Mouse (Mus musculus) liver, postnatal 0 days (tissue): Measurements from ENCODE around the gene Cmtm7. TPM values are rescaled to one million over a fixed set of nuclear protein-coding genes. Genes with fewer than 3 reads are reported as not detected.
A peak's percentile ranks its signal among the peaks of the same experiment; 100 is the strongest.

Experiments used
- ATAC-seq: fragments of 200-750 bp; cut with Nextera tagmentation; 2 replicates; pipeline ENCODE4 v1.8.0; 2017; ENCODE audit warnings: mild to moderate bottlenecking, moderate library complexity
- DNase-seq: peaks from one replicate; pipeline ENCODE4 v3.0.0-alpha.2; 2016
- H3K27ac ChIP-seq: fragments of 300-500 bp; sonication (generic); 2 replicates; pipeline ENCODE4 v1.5.1; 2014; ENCODE audit warnings: antibody characterized with exemption, moderate library complexity, mild to moderate bottlenecking, low read depth
- H3K27me3 ChIP-seq: fragments of 300-500 bp; sonication (generic); 2 replicates; pipeline ENCODE4 v1.6.1; 2014; ENCODE audit warnings: low read length, control low read depth, mixed read lengths; ENCODE audit not compliant: insufficient read depth
- H3K36me3 ChIP-seq: fragments of 300-500 bp; sonication (generic); replicated peaks from 2 replicates; pipeline ENCODE4 v1.6.1; 2014; ENCODE audit warnings: mild to moderate bottlenecking, control low read depth, low read length, moderate library complexity, mixed read lengths; ENCODE audit not compliant: insufficient read depth
- H3K4me1 ChIP-seq: fragments of 300-500 bp; sonication (generic); 2 replicates; pipeline ENCODE4 v1.6.1; 2014; ENCODE audit warnings: antibody characterized with exemption, mild to moderate bottlenecking, control low read depth; ENCODE audit not compliant: insufficient read depth
- H3K4me2 ChIP-seq: fragments of 300-500 bp; sonication (generic); 2 replicates; pipeline ENCODE4 v1.6.1; 2014; ENCODE audit warnings: low read depth, mild to moderate bottlenecking, low read length, moderate library complexity, mixed read lengths
- H3K4me3 ChIP-seq: fragments of 300-500 bp; sonication (generic); 2 replicates; pipeline ENCODE4 v1.5.1; 2014; ENCODE audit warnings: low read depth, low read length
- H3K9ac ChIP-seq: fragments of 300-500 bp; sonication (generic); replicated peaks from 2 replicates; pipeline ENCODE4 v1.6.1; 2014; ENCODE audit warnings: mild to moderate bottlenecking, moderate library complexity
- H3K9me3 ChIP-seq: fragments of 300-500 bp; sonication (generic); 2 replicates; pipeline ENCODE4 v1.6.1; 2016; ENCODE audit warnings: mild to moderate bottlenecking, control low read depth, low read length, mixed read lengths
- CTCF ChIP-seq: sonication (generic); IDR thresholded peaks from 2 replicates; pipeline ENCODE4 v1.5.1; 2016; ENCODE audit warnings: antibody characterized with exemption, low read depth
- EP300 ChIP-seq: IDR thresholded peaks from 2 replicates; pipeline ENCODE4 v1.6.1; 2016; ENCODE audit warnings: antibody characterized with exemption, low read depth, mild to moderate bottlenecking
- WGBS: fragments of 180-500 bp; shearing (Covaris S2); extraction: QIAGEN DNeasy Blood & Tissue Kit; methylation state at CpG from one replicate; pipeline ENCODE4 v1.1.7; 2014; ENCODE audit not compliant: insufficient replicate concordance; 5-methylcytosine and 5-hydroxymethylcytosine counted together
- polyA plus RNA-seq: library from polyadenylated mRNA; unstranded; fragments of >200 nt; fragmentation: Nextera tagmentation; extraction: Ambion mirVana; gene quantifications from 2 replicates; pipeline ENCODE4 v1.2.1, GENCODE M21; 2015

Cmtm7 gene
- polyA plus RNA-seq, 1 experiment from 2014 or later: 58.2 TPM

- Histone ChIP-seq H3K27me3 (no peaks in the 10 kb centered on the region), H3K9ac (no peak overlapping the region), H3K36me3 (peaks cover 4% of the 10 kb centered on the region; the same call in 1 of the 2 replicates), H3K9me3 (no peaks in the 10 kb centered on the region), H3K4me3 (no peak overlapping the region), H3K4me1 (peaks cover 10% of the 10 kb centered on the region), H3K4me2 (no peak overlapping the region), H3K27ac (no peak overlapping the region)
- WGBS: 71% methylated on average over 8 of the region's 8 CpGs
- no peak for ATAC-seq
- TF ChIP-seq EP300 (no peak), CTCF (no peak)
- no peak for DNase-seq
Measured at GRCm38 (mm10) chr9:114789989-114790388, 8.3 kb upstream of the Cmtm7 start.

- Histone ChIP-seq H3K27ac (no peak overlapping the region), H3K9me3 (no peaks in the 10 kb centered on the region), H3K9ac (no peak overlapping the region), H3K4me1 (peaks cover 10% of the 10 kb centered on the region), H3K36me3 (peaks cover 3% of the 10 kb centered on the region; the same call in 1 of the 2 replicates), H3K4me2 (no peak overlapping the region), H3K4me3 (no peak overlapping the region), H3K27me3 (no peaks in the 10 kb centered on the region)
- ATAC-seq (no peak), DNase-seq (no peak)
- TF ChIP-seq CTCF (no peak), EP300 (no peak)
- 33% methylated on average over 7 of the region's 7 CpGs for WGBS
Measured at GRCm38 (mm10) chr9:114789557-114789956, 7.9 kb upstream of the Cmtm7 start.

- H3K4me2 ChIP-seq: no peak overlapping the region
- WGBS: 55% methylated on average over 8 of the region's 8 CpGs
- no peaks in the 10 kb centered on the region for H3K9me3 ChIP-seq
- H3K4me3 ChIP-seq: no peak overlapping the region
- DNase-seq: no peak
- no peak overlapping the region for H3K9ac ChIP-seq
- H3K36me3 ChIP-seq: no peaks in the 10 kb centered on the region
- H3K27me3 ChIP-seq: no peaks in the 10 kb centered on the region
- ATAC-seq: no peak
- TF ChIP-seq CTCF: no peak
- no peak for TF ChIP-seq EP300
- peaks cover 7% of the 10 kb centered on the region for H3K4me1 ChIP-seq
- no peak overlapping the region for H3K27ac ChIP-seq
Measured at GRCm38 (mm10) chr9:114788697-114789096, 7.0 kb upstream of the Cmtm7 start.

GRCm38 (mm10) chr9:114787716-114788115 lies 6.1 kb upstream of the Cmtm7 start:
- no peak overlapping the region for H3K4me3 ChIP-seq
- no peaks in the 10 kb centered on the region for H3K36me3 ChIP-seq
- no peak overlapping the region for H3K4me2 ChIP-seq
- DNase-seq: no peak
- no peaks in the 10 kb centered on the region for H3K9me3 ChIP-seq
- no peak overlapping the region for H3K9ac ChIP-seq
- TF ChIP-seq CTCF (no peak), EP300 (no peak)
- peak overlapping the region; percentile 52 for H3K27ac ChIP-seq
- 24% methylated on average over 7 of the region's 7 CpGs for WGBS
- no peaks in the 10 kb centered on the region for H3K27me3 ChIP-seq
- peak; percentile 50 for ATAC-seq
- H3K4me1 ChIP-seq: peaks cover 7% of the 10 kb centered on the region

- Histone ChIP-seq H3K27ac (peak overlapping the region; percentile 52; the same call in 1 of the 2 replicates), H3K27me3 (no peaks in the 10 kb centered on the region), H3K36me3 (no peaks in the 10 kb centered on the region), H3K4me3 (no peak overlapping the region), H3K9ac (no peak overlapping the region), H3K4me1 (peaks cover 8% of the 10 kb centered on the region), H3K9me3 (no peaks in the 10 kb centered on the region), H3K4me2 (no peak overlapping the region)
- ATAC-seq (0 out of 2 replicates have a peak, but pooled peaks have one; percentile 8), DNase-seq (no peak)
- TF ChIP-seq EP300: no peak
- no peak for TF ChIP-seq CTCF
- 68% methylated on average over 5 of the region's 5 CpGs for WGBS
Measured at GRCm38 (mm10) chr9:114787134-114787533, 5.5 kb upstream of the Cmtm7 start.

- DNase-seq (no peak), ATAC-seq (no peak)
- Histone ChIP-seq H3K27ac (peak overlapping the region; percentile 34; the same call in 1 of the 2 replicates), H3K4me2 (no peak overlapping the region), H3K9ac (no peak overlapping the region), H3K4me1 (peaks cover 12% of the 10 kb centered on the region), H3K27me3 (no peaks in the 10 kb centered on the region), H3K4me3 (no peak overlapping the region), H3K36me3 (no peaks in the 10 kb centered on the region), H3K9me3 (no peaks in the 10 kb centered on the region)
- TF ChIP-seq CTCF: no peak
- TF ChIP-seq EP300: no peak
- 29% methylated on average over 16 of the region's 16 CpGs for WGBS
Measured at GRCm38 (mm10) chr9:114785432-114786125, 3.9 kb upstream of the Cmtm7 start.
